Mouse (Mus musculus) layer of hippocampus, postnatal 10 days (tissue): ENCODE measurements around the gene Ada. TPM values are rescaled to one million over a fixed set of nuclear protein-coding genes. Genes with fewer than 3 reads are reported as not detected.

ENCODE experiments used
- DNase-seq, 2 experiments: peaks; one replicate each; pipeline ENCODE4 v3.0.0; 2021; ENCODE audit warnings: low spot score in 2 of 2
- total RNA-seq, 2 experiments: library from RNA; stranded (reverse); gene quantifications; 2 replicates each; pipeline ENCODE4 v1.2.3; 2021

Ada gene
- total RNA-seq, 2 experiments from 2014 or later: 3.0 to 3.3 TPM

- DNase-seq: no peak
Measured at GRCm38 (mm10) chr2:163735163-163735562, 14.9 kb downstream of the Ada start.

GRCm38 (mm10) chr2:163732021-163732420 lies 18.0 kb downstream of the Ada start:
- DNase-seq: no peak

- no peak for DNase-seq
Measured at GRCm38 (mm10) chr2:163728300-163728699, 21.7 kb downstream of the Ada start.

GRCm38 (mm10) chr2:163726766-163727393 lies 23.2 kb downstream of the Ada start:
- DNase-seq: no peak

- DNase-seq: peak; percentile 68 to 69
Measured at GRCm38 (mm10) chr2:163722550-163722949, 27.5 kb downstream of the Ada start.

GRCm38 (mm10) chr2:163719616-163720015 lies 30.4 kb downstream of the Ada start:
- DNase-seq: peak in 1 of 2 experiments; percentile 35

GRCm38 (mm10) chr2:163718951-163719603 lies 31.0 kb downstream of the Ada start:
- DNase-seq: peak; percentile 90 to 91

- DNase-seq: no peak
Measured at GRCm38 (mm10) chr2:163718526-163718925, 31.5 kb downstream of the Ada start.

GRCm38 (mm10) chr2:163716853-163717252 lies 33.2 kb downstream of the Ada start:
- DNase-seq: no peak

GRCm38 (mm10) chr2:163716448-163716847 lies 33.6 kb downstream of the Ada start:
- DNase-seq: no peak

GRCm38 (mm10) chr2:163713340-163713739 lies 36.7 kb downstream of the Ada start:
- no peak for DNase-seq

GRCm38 (mm10) chr2:163712874-163713273 lies 37.2 kb downstream of the Ada start:
- no peak for DNase-seq

GRCm38 (mm10) chr2:163712473-163712872 lies 37.6 kb downstream of the Ada start:
- DNase-seq: no peak

GRCm38 (mm10) chr2:163711368-163711868 lies 38.6 kb downstream of the Ada start:
- DNase-seq: no peak

GRCm38 (mm10) chr2:163710606-163711159 lies 39.4 kb downstream of the Ada start:
- no peak for DNase-seq

GRCm38 (mm10) chr2:163710000-163710399 lies 40.0 kb downstream of the Ada start:
- DNase-seq: no peak

GRCm38 (mm10) chr2:163708763-163709250 lies 41.2 kb downstream of the Ada start:
- no peak for DNase-seq

GRCm38 (mm10) chr2:163708321-163708720 lies 41.7 kb downstream of the Ada start:
- no peak for DNase-seq

- no peak for DNase-seq
Measured at GRCm38 (mm10) chr2:163703599-163704260, 46.3 kb downstream of the Ada start.

- DNase-seq: no peak
Measured at GRCm38 (mm10) chr2:163702921-163703320, 47.1 kb downstream of the Ada start.

- DNase-seq: no peak
Measured at GRCm38 (mm10) chr2:163702431-163702830, 47.6 kb downstream of the Ada start.
